Mouse (Mus musculus) forebrain, embryonic 13.5 days (tissue): ENCODE measurements at regions not wholly inside any gene's neighbourhood (a gene's known extent, or its start where the extent isn't known, plus 50 kb on each side); places are given as distances from the start of the nearest gene placed in this dataset.

ENCODE experiments used
- ATAC-seq: fragments of 200-750 bp; cut with Nextera tagmentation; 2 replicates; pipeline ENCODE4 v1.8.0; 2017
- H3K27ac ChIP-seq: fragments of 300-500 bp; sonication (generic); 2 replicates; pipeline ENCODE4 v1.5.1; 2015; ENCODE audit warnings: inconsistent platforms, mild to moderate bottlenecking, moderate library complexity
- H3K27me3 ChIP-seq: fragments of 300-500 bp; sonication (generic); 2 replicates; pipeline ENCODE4 v1.6.1; 2015; ENCODE audit warnings: mild to moderate bottlenecking, inconsistent platforms
- H3K36me3 ChIP-seq: fragments of 300-500 bp; sonication (generic); 2 replicates; pipeline ENCODE4 v1.6.1; 2015; ENCODE audit warnings: mild to moderate bottlenecking, inconsistent platforms; ENCODE audit not compliant: poor library complexity, severe bottlenecking
- H3K4me1 ChIP-seq: fragments of 300-500 bp; sonication (generic); 2 replicates; pipeline ENCODE4 v1.6.1; 2015; ENCODE audit warnings: inconsistent platforms
- H3K4me2 ChIP-seq: fragments of 300-500 bp; sonication (generic); 2 replicates; pipeline ENCODE4 v1.6.1; 2015; ENCODE audit warnings: inconsistent platforms, mild to moderate bottlenecking, moderate library complexity
- H3K4me3 ChIP-seq: fragments of 300-500 bp; sonication (generic); 2 replicates; pipeline ENCODE4 v1.5.1; 2015; ENCODE audit warnings: mild to moderate bottlenecking, inconsistent platforms
- H3K9ac ChIP-seq: fragments of 300-500 bp; sonication (generic); 2 replicates; pipeline ENCODE4 v1.6.1; 2015; ENCODE audit warnings: mild to moderate bottlenecking, inconsistent platforms
- H3K9me3 ChIP-seq: fragments of 300-500 bp; sonication (generic); replicated peaks from 2 replicates; pipeline ENCODE4 v1.6.1; 2016; ENCODE audit warnings: inconsistent platforms
- WGBS: fragments of 180-500 bp; shearing (Covaris S2); methylation state at CpG from one replicate; pipeline ENCODE4 v1.1.7; 2015; 5-methylcytosine and 5-hydroxymethylcytosine counted together

- 88% methylated on average over 4 of the region's 4 CpGs for WGBS
- H3K4me2 ChIP-seq = no peak overlapping the region
- no peak overlapping the region for H3K9ac ChIP-seq
- no peaks in the 10 kb centered on the region for H3K9me3 ChIP-seq
- no peak overlapping the region for H3K27ac ChIP-seq
- H3K4me1 ChIP-seq = no peaks in the 10 kb centered on the region
- no peak for ATAC-seq
- no peaks in the 10 kb centered on the region for H3K36me3 ChIP-seq
- H3K27me3 ChIP-seq = no peaks in the 10 kb centered on the region
- no peak overlapping the region for H3K4me3 ChIP-seq
Measured at GRCm38 (mm10) chr17:88116321-88116720, 51.2 kb upstream of the Fbxo11 start.

- H3K4me3 ChIP-seq = no peak overlapping the region
- no peak for ATAC-seq
- no peak overlapping the region for H3K27ac ChIP-seq
- no peak overlapping the region for H3K4me2 ChIP-seq
- WGBS = 94% methylated on average over 4 of the region's 4 CpGs
- H3K9me3 ChIP-seq = no peaks in the 10 kb centered on the region
- no peaks in the 10 kb centered on the region for H3K4me1 ChIP-seq
- no peak overlapping the region for H3K9ac ChIP-seq
- H3K36me3 ChIP-seq = no peaks in the 10 kb centered on the region
- H3K27me3 ChIP-seq = no peaks in the 10 kb centered on the region
Measured at GRCm38 (mm10) chr17:88118714-88119113, 53.6 kb upstream of the Fbxo11 start.

GRCm38 (mm10) chr17:88123711-88124110 is 58.6 kb upstream of the Fbxo11 start:
- Histone ChIP-seq H3K9ac (no peak overlapping the region), H3K27me3 (no peaks in the 10 kb centered on the region), H3K4me3 (no peak overlapping the region), H3K9me3 (no peaks in the 10 kb centered on the region), H3K4me2 (no peak overlapping the region), H3K27ac (no peak overlapping the region), H3K4me1 (no peaks in the 10 kb centered on the region), H3K36me3 (no peaks in the 10 kb centered on the region)
- WGBS = 94% methylated on average over 3 of the region's 3 CpGs
- no peak for ATAC-seq

- no peak for ATAC-seq
- no peak overlapping the region for H3K9ac ChIP-seq
- no peak overlapping the region for H3K27ac ChIP-seq
- H3K36me3 ChIP-seq = no peaks in the 10 kb centered on the region
- H3K27me3 ChIP-seq = no peaks in the 10 kb centered on the region
- no peaks in the 10 kb centered on the region for H3K9me3 ChIP-seq
- 91% methylated on average over 2 of the region's 2 CpGs for WGBS
- H3K4me3 ChIP-seq = no peak overlapping the region
- no peak overlapping the region for H3K4me2 ChIP-seq
- H3K4me1 ChIP-seq = no peaks in the 10 kb centered on the region
Measured at GRCm38 (mm10) chr17:88127126-88127525, 62.0 kb upstream of the Fbxo11 start.

- Histone ChIP-seq H3K4me1 (no peaks in the 10 kb centered on the region), H3K27ac (no peak overlapping the region), H3K9me3 (no peaks in the 10 kb centered on the region), H3K4me3 (no peak overlapping the region), H3K36me3 (no peaks in the 10 kb centered on the region), H3K27me3 (no peaks in the 10 kb centered on the region), H3K9ac (no peak overlapping the region), H3K4me2 (no peak overlapping the region)
- WGBS = 88% methylated on average over 4 of the region's 4 CpGs
- ATAC-seq = no peak
Measured at GRCm38 (mm10) chr17:88131297-88131696, 66.2 kb upstream of the Fbxo11 start.

- Histone ChIP-seq H3K4me1 (no peaks in the 10 kb centered on the region), H3K36me3 (no peaks in the 10 kb centered on the region), H3K4me3 (no peak overlapping the region), H3K9ac (no peak overlapping the region), H3K9me3 (no peaks in the 10 kb centered on the region), H3K4me2 (no peak overlapping the region), H3K27me3 (no peaks in the 10 kb centered on the region), H3K27ac (no peak overlapping the region)
- no peak for ATAC-seq
- 90% methylated on average over 5 of the region's 5 CpGs for WGBS
Measured at GRCm38 (mm10) chr17:88131980-88132379, 66.9 kb upstream of the Fbxo11 start.

GRCm38 (mm10) chr17:88132601-88133346 is 67.7 kb upstream of the Fbxo11 start:
- Histone ChIP-seq H3K9ac (no peak overlapping the region), H3K27me3 (no peaks in the 10 kb centered on the region), H3K36me3 (no peaks in the 10 kb centered on the region), H3K4me1 (no peaks in the 10 kb centered on the region), H3K4me3 (no peak overlapping the region), H3K9me3 (no peaks in the 10 kb centered on the region), H3K27ac (no peak overlapping the region), H3K4me2 (no peak overlapping the region)
- ATAC-seq = no peak
- WGBS = 84% methylated on average over 23 of the region's 23 CpGs

GRCm38 (mm10) chr17:88134546-88134945 is 69.5 kb upstream of the Fbxo11 start:
- no peaks in the 10 kb centered on the region for H3K27me3 ChIP-seq
- WGBS = 94% methylated on average over 2 of the region's 2 CpGs

GRCm38 (mm10) chr17:88141538-88141937 is 76.4 kb upstream of the Fbxo11 start:
- no peak overlapping the region for H3K9ac ChIP-seq
- WGBS = 48% methylated on average over 12 of the region's 12 CpGs

More at GRCm38 (mm10) chr17:88134546-88134945, 69.5 kb upstream of the Fbxo11 start:
- no peak overlapping the region for H3K9ac ChIP-seq
- no peaks in the 10 kb centered on the region for H3K9me3 ChIP-seq
- no peak overlapping the region for H3K4me2 ChIP-seq
- no peaks in the 10 kb centered on the region for H3K4me1 ChIP-seq
- ATAC-seq = no peak
- no peak overlapping the region for H3K4me3 ChIP-seq
- no peaks in the 10 kb centered on the region for H3K36me3 ChIP-seq
- no peak overlapping the region for H3K27ac ChIP-seq

GRCm38 (mm10) chr17:88142003-88142402 is 76.9 kb upstream of the Fbxo11 start:
- Histone ChIP-seq H3K4me1 (no peaks in the 10 kb centered on the region), H3K36me3 (no peaks in the 10 kb centered on the region), H3K9me3 (no peaks in the 10 kb centered on the region), H3K27ac (no peak overlapping the region), H3K27me3 (no peaks in the 10 kb centered on the region), H3K4me3 (no peak overlapping the region), H3K9ac (no peak overlapping the region), H3K4me2 (no peak overlapping the region)
- WGBS = 49% methylated on average over 8 of the region's 8 CpGs
- ATAC-seq = no peak

More at GRCm38 (mm10) chr17:88141538-88141937, 76.4 kb upstream of the Fbxo11 start:
- no peak for ATAC-seq
- Histone ChIP-seq H3K27ac (no peak overlapping the region), H3K4me3 (no peak overlapping the region), H3K4me1 (no peaks in the 10 kb centered on the region), H3K4me2 (no peak overlapping the region), H3K36me3 (no peaks in the 10 kb centered on the region), H3K27me3 (no peaks in the 10 kb centered on the region), H3K9me3 (no peaks in the 10 kb centered on the region)

- WGBS = 90% methylated on average over 3 of the region's 3 CpGs
- Histone ChIP-seq H3K4me3 (no peak overlapping the region), H3K27ac (no peak overlapping the region), H3K9ac (no peak overlapping the region), H3K36me3 (no peaks in the 10 kb centered on the region), H3K27me3 (no peaks in the 10 kb centered on the region), H3K4me1 (no peaks in the 10 kb centered on the region), H3K9me3 (no peaks in the 10 kb centered on the region), H3K4me2 (no peak overlapping the region)
- no peak for ATAC-seq
Measured at GRCm38 (mm10) chr17:88142809-88143208, 77.7 kb upstream of the Fbxo11 start.

GRCm38 (mm10) chr17:88143378-88143943 is 78.4 kb upstream of the Fbxo11 start:
- Histone ChIP-seq H3K4me3 (no peak overlapping the region), H3K27ac (no peak overlapping the region), H3K9me3 (no peaks in the 10 kb centered on the region), H3K4me2 (no peak overlapping the region), H3K36me3 (no peaks in the 10 kb centered on the region), H3K4me1 (no peaks in the 10 kb centered on the region), H3K27me3 (no peaks in the 10 kb centered on the region), H3K9ac (no peak overlapping the region)
- ATAC-seq = no peak
- whole genome bisulfite sequencing = 86% methylated on average over 3 of the region's 3 CpGs

- Histone ChIP-seq H3K4me2 (no peak overlapping the region), H3K36me3 (no peaks in the 10 kb centered on the region), H3K4me3 (no peak overlapping the region), H3K27me3 (no peaks in the 10 kb centered on the region), H3K27ac (no peak overlapping the region), H3K9me3 (no peaks in the 10 kb centered on the region), H3K4me1 (peaks cover 10% of the 10 kb centered on the region), H3K9ac (no peak overlapping the region)
- WGBS = 14% methylated on average over 6 of the region's 6 CpGs
- no peak for ATAC-seq
Measured at GRCm38 (mm10) chr17:88158550-88158949, 93.5 kb upstream of the Fbxo11 start.
